11 mouse cellular contexts compared by ENCODE assay signal in genomic region chr5:108695861-108696260, GRCm38 (mm10). TPM values are rescaled to one million over a fixed set of nuclear protein-coding genes. Genes with fewer than 3 reads are reported as not detected.
DNase-seq lines count a peak whose midpoint lies in the region; ATAC-seq lines count a peak whose summit lies in the region.
"Had no signal": no experiment of that assay in that cellular context is flagged by ENCODE, and none has a peak within 500 bp of the region (broad histone marks: within the 10 kb centered on the region; RNA-seq: fewer than 3 reads in every experiment).

No protein-coding gene starts in this region.

- no peaks in the 10 kb centered on the region for H3K9me3 ChIP-seq in hindbrain, embryonic 13.5 days
- H3K9me3 ChIP-seq in hindbrain, embryonic 16.5 days (ENCODE audit: control insufficient read depth, low read length), result no peaks in the 10 kb centered on the region
- H3K9me3 ChIP-seq in embryonic facial prominence, embryonic 13.5 days, result no peaks in the 10 kb centered on the region
- H3K9me3 ChIP-seq in liver, embryonic 13.5 days (replicated peaks), result no peaks in the 10 kb centered on the region

- H3K4me2 ChIP-seq in hindbrain, embryonic 13.5 days, result peak overlapping the region; percentile 93; the same call in 1 of the 2 replicates
- H3K4me2 ChIP-seq in hindbrain, embryonic 16.5 days (ENCODE audit: low read length), result no peak overlapping the region
- H3K4me2 ChIP-seq in embryonic facial prominence, embryonic 13.5 days, result peak overlapping the region; percentile 80; the same call in 1 of the 2 replicates
- H3K4me2 ChIP-seq in liver, embryonic 13.5 days, result peak overlapping the region; percentile 99

- peaks cover 38% of the 10 kb centered on the region for H3K27me3 ChIP-seq in hindbrain, embryonic 13.5 days
- H3K27me3 ChIP-seq in hindbrain, embryonic 16.5 days (replicated peaks; ENCODE audit: control insufficient read depth, insufficient read depth, low read length), result peaks cover 25% of the 10 kb centered on the region
- no peaks in the 10 kb centered on the region for H3K27me3 ChIP-seq in embryonic facial prominence, embryonic 13.5 days
- peaks cover 5% of the 10 kb centered on the region; the same call in 1 of the 2 replicates for H3K27me3 ChIP-seq in liver, embryonic 13.5 days

- no peaks in the 10 kb centered on the region for H3K36me3 ChIP-seq in hindbrain, embryonic 13.5 days
- no peaks in the 10 kb centered on the region for H3K36me3 ChIP-seq in hindbrain, embryonic 16.5 days (ENCODE audit: control insufficient read depth, insufficient read depth, low read length)
- peaks cover 11% of the 10 kb centered on the region for H3K36me3 ChIP-seq in embryonic facial prominence, embryonic 13.5 days
- no peaks in the 10 kb centered on the region for H3K36me3 ChIP-seq in liver, embryonic 13.5 days

- 94% methylated on average over 12 of the region's 12 CpGs for WGBS in hindbrain, embryonic 13.5 days
- 96% methylated on average over 12 of the region's 12 CpGs for WGBS in hindbrain, embryonic 16.5 days
- WGBS in embryonic facial prominence, embryonic 13.5 days, result 94% methylated on average over 12 of the region's 12 CpGs
- WGBS in liver, embryonic 13.5 days (ENCODE audit: insufficient replicate concordance), result 90% methylated on average over 12 of the region's 12 CpGs

- ATAC-seq in cerebellum, adult (ENCODE audit: insufficient number of reproducible peaks, low FRiP score, low TSS enrichment), result 0 out of 2 replicates have a peak, but pooled peaks have one; percentile 22
- ATAC-seq in hindbrain, embryonic 13.5 days (ENCODE audit: low FRiP score), result no peak
- no peak for ATAC-seq in hindbrain, embryonic 16.5 days
- no peak for ATAC-seq in embryonic facial prominence, embryonic 13.5 days (ENCODE audit: insufficient number of reproducible peaks, insufficient read depth, low FRiP score, low TSS enrichment, low read depth)
- no peak for ATAC-seq in liver, embryonic 13.5 days (ENCODE audit: low read depth)

- peaks cover 47% of the 10 kb centered on the region for H3K4me1 ChIP-seq in hindbrain, embryonic 13.5 days (replicated peaks)
- H3K4me1 ChIP-seq in hindbrain, embryonic 16.5 days (ENCODE audit: control insufficient read depth, insufficient read depth, low read depth, low read length), result peaks cover 20% of the 10 kb centered on the region
- H3K4me1 ChIP-seq in embryonic facial prominence, embryonic 13.5 days, result peaks cover 68% of the 10 kb centered on the region
- peaks cover 84% of the 10 kb centered on the region for H3K4me1 ChIP-seq in liver, embryonic 13.5 days (replicated peaks)

- no peak overlapping the region for H3K27ac ChIP-seq in hindbrain, embryonic 13.5 days
- no peak overlapping the region for H3K27ac ChIP-seq in hindbrain, embryonic 16.5 days (ENCODE audit: low read depth, low read length)
- no peak overlapping the region; the same call in 1 of the 2 replicates for H3K27ac ChIP-seq in embryonic facial prominence, embryonic 13.5 days
- peak overlapping the region; percentile 76; the same call in 1 of the 2 replicates for H3K27ac ChIP-seq in liver, embryonic 13.5 days
- H3K27ac ChIP-seq: liver, embryonic 14.5 days had no signal

- H3K9ac ChIP-seq in hindbrain, embryonic 13.5 days, result no peak overlapping the region
- H3K9ac ChIP-seq in hindbrain, embryonic 16.5 days (ENCODE audit: low read depth, low read length), result no peak overlapping the region
- H3K9ac ChIP-seq in embryonic facial prominence, embryonic 13.5 days, result peak overlapping the region; percentile 87; the same call in 1 of the 2 replicates
- H3K9ac ChIP-seq in liver, embryonic 13.5 days, result no peak overlapping the region

- no peak for DNase-seq in cerebellum, adult 11-12 months
- no peak for DNase-seq in liver, embryonic 13.5 days
- DNase-seq in thymus, postnatal 25 days, result no peak
- no peak for DNase-seq in adrenal gland, adult 8-10 months
- DNase-seq: adrenal gland, postnatal 10 days; cerebellum, adult 9-10 months had no signal

- no peak overlapping the region for H3K4me3 ChIP-seq in hindbrain, embryonic 13.5 days
- H3K4me3 ChIP-seq in hindbrain, embryonic 16.5 days (ENCODE audit: low read length), result no peak overlapping the region
- peak overlapping the region; percentile 91 for H3K4me3 ChIP-seq in embryonic facial prominence, embryonic 13.5 days
- H3K4me3 ChIP-seq in liver, embryonic 13.5 days (replicated peaks), result no peak overlapping the region

RNA-seq across cellular contexts. Expression of gene Fgfrl1, which starts 3.7 kb away (rescaled TPM):
- polyA plus RNA-seq in hindbrain, embryonic 13.5 days (2015; fragmentation: Nextera tagmentation; extraction: Ambion mirVana), result 4.7 and 5.8 TPM in 2 replicates
- polyA plus RNA-seq in hindbrain, embryonic 16.5 days (2015; fragmentation: Nextera tagmentation; extraction: Ambion mirVana), result 4.7 and 4.8 TPM in 2 replicates
- polyA plus RNA-seq in embryonic facial prominence, embryonic 13.5 days (2015; fragmentation: Nextera tagmentation; extraction: Ambion mirVana), result 14.4 and 26.7 TPM in 2 replicates
- polyA plus RNA-seq in liver, embryonic 13.5 days (2015; fragmentation: Nextera tagmentation; extraction: Ambion mirVana), result 7.5 and 8.8 TPM in 2 replicates
- total RNA-seq in adrenal gland, adult 8-10 months (2022), result 10 to 100 TPM; 29.5 to 52.6 (median 34.7) TPM

RNA-seq across cellular contexts. Expression of gene Slc26a1, which starts 20.5 kb away (rescaled TPM):
- polyA plus RNA-seq in hindbrain, embryonic 13.5 days (2015; fragmentation: Nextera tagmentation; extraction: Ambion mirVana), result 2.0 and 2.7 TPM in 2 replicates
- 3.6 and 3.9 TPM in 2 replicates for polyA plus RNA-seq in hindbrain, embryonic 16.5 days (2015; fragmentation: Nextera tagmentation; extraction: Ambion mirVana)
- 1.1 and 1.3 TPM in 2 replicates for polyA plus RNA-seq in embryonic facial prominence, embryonic 13.5 days (2015; fragmentation: Nextera tagmentation; extraction: Ambion mirVana)
- 12.0 and 12.7 TPM in 2 replicates for polyA plus RNA-seq in liver, embryonic 13.5 days (2015; fragmentation: Nextera tagmentation; extraction: Ambion mirVana)
- total RNA-seq in adrenal gland, adult 8-10 months (2022), result under 1 TPM; 0.14 to 0.46 (median 0.19) TPM

RNA-seq across cellular contexts. Expression of gene Dgkq, which starts 26.4 kb away (rescaled TPM):
- polyA plus RNA-seq in hindbrain, embryonic 13.5 days (2015; fragmentation: Nextera tagmentation; extraction: Ambion mirVana), result 23.8 and 27.2 TPM in 2 replicates
- 26.6 and 33.4 TPM in 2 replicates for polyA plus RNA-seq in hindbrain, embryonic 16.5 days (2015; fragmentation: Nextera tagmentation; extraction: Ambion mirVana)
- 14.3 and 18.8 TPM in 2 replicates for polyA plus RNA-seq in embryonic facial prominence, embryonic 13.5 days (2015; fragmentation: Nextera tagmentation; extraction: Ambion mirVana)
- 2.9 and 3.6 TPM in 2 replicates for polyA plus RNA-seq in liver, embryonic 13.5 days (2015; fragmentation: Nextera tagmentation; extraction: Ambion mirVana)
- 10 to 100 TPM; 15.3 to 39.9 (median 31.0) TPM for total RNA-seq in adrenal gland, adult 8-10 months (2022)

RNA-seq across cellular contexts. Expression of gene Idua, which starts 35.7 kb away (rescaled TPM):
- 9.8 and 12.3 TPM in 2 replicates for polyA plus RNA-seq in hindbrain, embryonic 13.5 days (2015; fragmentation: Nextera tagmentation; extraction: Ambion mirVana)
- 13.3 and 13.7 TPM in 2 replicates for polyA plus RNA-seq in hindbrain, embryonic 16.5 days (2015; fragmentation: Nextera tagmentation; extraction: Ambion mirVana)
- 14.6 and 15.3 TPM in 2 replicates for polyA plus RNA-seq in embryonic facial prominence, embryonic 13.5 days (2015; fragmentation: Nextera tagmentation; extraction: Ambion mirVana)
- polyA plus RNA-seq in liver, embryonic 13.5 days (2015; fragmentation: Nextera tagmentation; extraction: Ambion mirVana), result 3.4 and 3.8 TPM in 2 replicates
- 10 to 100 TPM; 17.5 to 31.1 (median 22.6) TPM for total RNA-seq in adrenal gland, adult 8-10 months (2022)
